Mouse (Mus musculus): ENCODE measurements at regions not wholly inside any gene's neighbourhood (a gene's known extent, or its start where the extent isn't known, plus 50 kb on each side); places are given as distances from the start of the nearest gene placed in this dataset.
A peak's percentile ranks its signal among the peaks of the same experiment; 100 is the strongest.

GRCm38 (mm10) chr9:43498596-43498995, 187.9 kb downstream of the Trim29 start:
- Histone ChIP-seq H3K36me3 (no peaks in the 10 kb centered on the region), H3K4me3 (no peak overlapping the region), H3K27me3 (ENCODE audit: insufficient read depth, poor library complexity, severe bottlenecking) (no peaks in the 10 kb centered on the region), H3K27ac (no peak overlapping the region), H3K4me1 (0 out of 2 replicates have a peak, but pooled peaks cover 3% of the 10 kb centered on the region), H3K9me3 (no peaks in the 10 kb centered on the region)
- WGBS = 78% methylated on average over 14 of the region's 14 CpGs
- no peak for DNase-seq (ENCODE audit: low spot score)

- Histone ChIP-seq H3K4me3 (no peak overlapping the region), H3K27me3 (ENCODE audit: insufficient read depth, poor library complexity, severe bottlenecking) (no peaks in the 10 kb centered on the region), H3K27ac (peak overlapping the region; percentile 70), H3K9me3 (no peaks in the 10 kb centered on the region), H3K4me1 (peaks cover 28% of the 10 kb centered on the region), H3K36me3 (no peaks in the 10 kb centered on the region)
- 37% methylated on average over 14 of the region's 14 CpGs for WGBS
- DNase-seq (ENCODE audit: low spot score) = no peak
Observed at GRCm38 (mm10) chr9:43504270-43504932, 193.8 kb downstream of the Trim29 start.

- no peak overlapping the region for H3K27ac ChIP-seq
- DNase-seq (ENCODE audit: low spot score) = no peak
Observed at GRCm38 (mm10) chr9:43505856-43506255, 195.2 kb downstream of the Trim29 start.

DNA sequence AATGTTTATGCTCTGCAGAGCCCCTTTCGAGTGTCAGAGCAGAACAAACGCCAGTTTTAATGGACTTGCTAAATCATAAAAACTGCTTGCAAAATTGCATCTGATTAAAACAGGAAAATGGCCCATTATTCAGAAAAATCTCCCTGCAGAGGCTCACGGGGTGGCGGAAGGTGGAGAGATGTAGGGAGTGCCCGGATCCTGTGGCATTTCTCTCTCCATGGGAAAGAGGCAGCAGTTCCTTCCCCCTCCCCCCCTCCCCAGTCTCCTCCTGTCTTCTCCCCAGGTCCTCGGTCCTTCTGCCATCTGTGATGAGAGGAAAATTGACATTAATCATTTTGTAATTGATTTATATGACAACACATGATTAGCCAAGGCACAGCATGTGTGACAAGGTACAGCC, 195.6 kb downstream of the Trim29 start:
- H3K27ac ChIP-seq = no peak overlapping the region
- no peaks in the 10 kb centered on the region for H3K9me3 ChIP-seq
- DNase-seq (ENCODE audit: low spot score) = no peak
- peaks cover 28% of the 10 kb centered on the region for H3K4me1 ChIP-seq
- H3K4me3 ChIP-seq = no peak overlapping the region
- H3K27me3 ChIP-seq (ENCODE audit: insufficient read depth, poor library complexity, severe bottlenecking) = no peaks in the 10 kb centered on the region
- no peaks in the 10 kb centered on the region for H3K36me3 ChIP-seq
- 53% methylated on average over 6 of the region's 6 CpGs for WGBS

More at GRCm38 (mm10) chr9:43505856-43506255, 195.2 kb downstream of the Trim29 start:
- WGBS = 31% methylated on average over 4 of the region's 4 CpGs
- H3K27me3 ChIP-seq (ENCODE audit: insufficient read depth, poor library complexity, severe bottlenecking) = no peaks in the 10 kb centered on the region
- H3K4me3 ChIP-seq = no peak overlapping the region
- peaks cover 28% of the 10 kb centered on the region for H3K4me1 ChIP-seq
- H3K9me3 ChIP-seq = no peaks in the 10 kb centered on the region
- no peaks in the 10 kb centered on the region for H3K36me3 ChIP-seq

DNA sequence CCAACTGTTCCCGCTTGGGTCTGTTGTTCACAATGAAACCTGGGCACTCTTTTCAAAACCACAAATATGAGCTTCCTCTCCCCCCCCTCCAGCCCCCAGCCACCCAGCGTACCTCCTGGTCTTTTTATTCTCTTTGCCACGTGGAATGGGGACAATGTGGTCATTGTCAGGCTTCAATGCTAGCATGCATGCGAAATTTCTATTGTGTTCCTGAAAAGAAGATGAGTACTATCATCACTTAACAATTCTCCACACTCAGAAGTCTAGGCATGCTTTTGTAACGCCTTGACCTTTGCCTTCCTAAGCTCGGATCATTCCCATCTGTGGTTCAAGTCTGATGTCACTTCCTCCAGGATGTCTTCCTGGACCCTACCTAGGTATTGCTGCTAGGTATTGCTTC, 202.2 kb downstream of the Trim29 start:
- 73% methylated on average over 6 of the region's 6 CpGs for WGBS
- DNase-seq (ENCODE audit: low spot score) = no peak

DNA sequence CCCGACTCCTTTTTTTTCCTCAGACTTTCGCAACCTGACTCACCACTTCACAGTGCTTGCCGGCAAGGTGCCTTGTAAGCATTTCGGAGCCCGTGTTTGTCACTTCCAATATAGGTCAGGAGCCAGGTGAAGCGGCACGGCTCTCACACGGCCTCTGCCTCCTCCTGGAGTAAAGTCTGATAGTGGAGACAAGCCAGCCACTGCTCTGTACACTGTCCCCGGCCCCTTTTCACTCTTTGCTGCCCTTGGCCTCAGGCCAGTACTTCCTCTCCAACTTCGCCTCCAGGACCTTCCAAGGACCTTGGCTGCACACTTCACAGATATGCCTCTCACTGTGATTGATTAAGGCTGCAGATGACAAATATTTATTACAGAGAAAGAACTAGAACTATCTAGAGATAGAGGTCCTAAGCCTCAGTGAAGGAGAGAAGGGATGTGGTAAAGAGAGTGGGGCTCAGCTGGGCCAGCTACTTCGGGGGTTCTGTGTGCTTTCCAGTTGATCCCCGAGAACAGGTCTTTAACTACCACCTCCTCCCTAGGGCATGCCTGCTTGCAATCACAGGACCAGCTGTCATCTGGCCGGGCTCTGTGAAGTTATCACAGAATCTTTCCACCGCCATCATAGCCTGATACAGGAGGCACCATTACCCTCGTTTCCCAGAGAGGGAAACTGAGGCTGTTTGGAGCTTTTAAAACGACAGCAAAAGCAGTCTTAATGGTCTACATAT, 204.2 kb downstream of the Trim29 start:
- H3K9me3 ChIP-seq = no peaks in the 10 kb centered on the region
- no peaks in the 10 kb centered on the region for H3K27me3 ChIP-seq (ENCODE audit: insufficient read depth, poor library complexity, severe bottlenecking)
- no peaks in the 10 kb centered on the region for H3K36me3 ChIP-seq
- 67% methylated on average over 16 of the region's 16 CpGs for WGBS
- no peak overlapping the region for H3K27ac ChIP-seq
- no peak overlapping the region for H3K4me3 ChIP-seq
- DNase-seq (ENCODE audit: low spot score) = no peak
- peaks cover 6% of the 10 kb centered on the region; the same call in 1 of the 2 replicates for H3K4me1 ChIP-seq

More for the DNA sequence above, 202.2 kb downstream of the Trim29 start:
- Histone ChIP-seq H3K4me3 (no peak overlapping the region), H3K9me3 (no peaks in the 10 kb centered on the region), H3K4me1 (peaks cover 6% of the 10 kb centered on the region; the same call in 1 of the 2 replicates), H3K27ac (no peak overlapping the region), H3K27me3 (ENCODE audit: insufficient read depth, poor library complexity, severe bottlenecking) (no peaks in the 10 kb centered on the region), H3K36me3 (no peaks in the 10 kb centered on the region)

- H3K27me3 ChIP-seq (ENCODE audit: insufficient read depth, poor library complexity, severe bottlenecking) = no peaks in the 10 kb centered on the region; the same call in 1 of the 2 replicates
- 83% methylated on average over 3 of the region's 3 CpGs for WGBS
- no peak for DNase-seq (ENCODE audit: low spot score)
- no peaks in the 10 kb centered on the region for H3K9me3 ChIP-seq
- H3K4me1 ChIP-seq = no peaks in the 10 kb centered on the region
- no peak overlapping the region for H3K27ac ChIP-seq
- H3K4me3 ChIP-seq = no peak overlapping the region
- H3K36me3 ChIP-seq = no peaks in the 10 kb centered on the region
Observed at GRCm38 (mm10) chr9:43520931-43521330, 210.3 kb downstream of the Trim29 start.

DNA sequence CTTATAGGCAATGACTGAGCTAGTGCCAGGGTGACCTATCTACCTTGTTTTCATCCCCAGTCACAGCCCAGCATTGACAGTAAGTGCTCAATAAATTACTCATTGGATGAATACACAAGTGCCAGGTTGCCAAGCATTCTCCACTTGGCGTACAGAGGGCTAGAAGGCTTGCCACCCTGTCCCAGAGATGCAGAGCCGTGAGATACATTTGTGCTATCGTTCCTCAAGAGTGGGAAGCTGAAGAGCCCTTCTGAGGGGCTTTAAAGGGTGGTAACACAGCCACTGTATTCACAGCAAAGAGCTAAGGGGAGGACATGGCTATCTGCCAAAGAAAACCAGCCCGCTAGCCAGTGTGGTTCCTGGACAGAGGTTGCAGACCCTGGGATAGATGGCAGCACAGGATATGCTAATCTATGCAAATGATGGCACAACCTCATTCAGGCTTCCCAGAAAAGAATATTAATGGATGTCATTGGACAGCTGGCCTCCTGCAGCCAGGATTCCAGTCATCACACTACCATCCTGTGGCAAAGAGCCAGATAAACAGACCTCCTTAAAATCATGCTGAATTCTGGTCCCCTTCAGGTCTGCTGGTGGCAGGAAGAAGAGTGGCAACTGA, 214.4 kb downstream of the Trim29 start:
- H3K36me3 ChIP-seq = no peaks in the 10 kb centered on the region
- H3K27ac ChIP-seq = no peak overlapping the region
- DNase-seq (ENCODE audit: low spot score) = no peak
- no peaks in the 10 kb centered on the region for H3K9me3 ChIP-seq
- H3K4me3 ChIP-seq = no peak overlapping the region
- no peaks in the 10 kb centered on the region for H3K4me1 ChIP-seq
- H3K27me3 ChIP-seq (ENCODE audit: insufficient read depth, poor library complexity, severe bottlenecking) = no peaks in the 10 kb centered on the region; the same call in 1 of the 2 replicates
- 52% methylated on average over 4 of the region's 4 CpGs for WGBS

- Histone ChIP-seq H3K9me3 (no peaks in the 10 kb centered on the region), H3K27me3 (ENCODE audit: insufficient read depth, poor library complexity, severe bottlenecking) (peaks cover 16% of the 10 kb centered on the region), H3K36me3 (no peaks in the 10 kb centered on the region), H3K27ac (no peak overlapping the region), H3K4me3 (no peak overlapping the region), H3K4me1 (no peaks in the 10 kb centered on the region)
- WGBS = 74% methylated on average over 2 of the region's 2 CpGs
- no peak for DNase-seq (ENCODE audit: low spot score)
Observed at GRCm38 (mm10) chr9:43532187-43532586, 211.6 kb upstream of the Nectin1 start.

DNA sequence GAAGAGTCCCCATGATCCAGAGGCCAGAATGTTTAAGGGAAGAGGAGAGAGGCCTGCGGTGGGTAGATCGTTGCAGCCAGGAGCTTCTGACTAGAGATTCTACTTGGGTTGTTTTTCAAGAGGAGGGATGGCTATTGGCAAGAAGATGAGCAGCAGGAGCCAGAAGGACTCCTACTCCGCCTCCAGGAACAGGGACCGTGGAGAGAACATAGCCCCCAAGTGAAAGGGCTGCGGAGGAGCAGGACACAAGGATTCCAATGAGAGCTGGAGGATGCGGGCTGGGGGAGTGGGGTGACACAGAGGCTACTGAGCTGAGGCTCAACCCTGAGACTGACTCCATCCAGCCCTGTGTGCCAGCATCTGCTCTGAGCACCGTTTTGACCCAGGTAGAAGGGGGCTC, 207.8 kb upstream of the Nectin1 start:
- Histone ChIP-seq H3K9me3 (no peaks in the 10 kb centered on the region), H3K4me3 (no peak overlapping the region), H3K27me3 (ENCODE audit: insufficient read depth, poor library complexity, severe bottlenecking) (peaks cover 12% of the 10 kb centered on the region), H3K4me1 (no peaks in the 10 kb centered on the region), H3K27ac (no peak overlapping the region), H3K36me3 (no peaks in the 10 kb centered on the region)
- WGBS = 79% methylated on average over 7 of the region's 7 CpGs
- no peak for DNase-seq (ENCODE audit: low spot score)

DNA sequence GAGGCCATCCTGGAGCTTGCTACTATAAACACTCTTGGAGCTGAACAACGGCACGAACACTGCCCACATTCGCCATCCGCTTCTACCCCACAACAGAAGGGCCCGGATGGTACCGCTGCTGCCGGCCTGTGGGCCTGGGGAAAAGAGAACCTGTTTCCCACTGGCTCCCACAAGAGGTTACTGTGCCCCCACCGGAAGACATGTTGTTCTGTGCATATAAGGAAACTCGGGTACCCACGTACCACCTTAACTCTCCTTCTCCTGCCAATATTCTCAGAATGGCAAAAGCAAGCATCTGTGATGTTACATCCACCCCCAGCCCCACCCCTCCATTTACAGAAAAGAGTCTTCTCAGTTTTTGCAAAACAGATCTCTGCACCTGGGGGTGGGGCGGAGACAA, 206.7 kb upstream of the Nectin1 start:
- Histone ChIP-seq H3K9me3 (no peaks in the 10 kb centered on the region), H3K4me1 (no peaks in the 10 kb centered on the region), H3K36me3 (no peaks in the 10 kb centered on the region), H3K27me3 (ENCODE audit: insufficient read depth, poor library complexity, severe bottlenecking) (peaks cover 5% of the 10 kb centered on the region; the same call in 1 of the 2 replicates), H3K27ac (no peak overlapping the region), H3K4me3 (no peak overlapping the region)
- WGBS = 89% methylated on average over 11 of the region's 11 CpGs
- DNase-seq (ENCODE audit: low spot score) = no peak

- Histone ChIP-seq H3K27me3 (ENCODE audit: insufficient read depth, poor library complexity, severe bottlenecking) (0 out of 2 replicates have a peak, but pooled peaks cover 3% of the 10 kb centered on the region), H3K27ac (no peak overlapping the region), H3K36me3 (no peaks in the 10 kb centered on the region), H3K9me3 (no peaks in the 10 kb centered on the region), H3K4me3 (no peak overlapping the region), H3K4me1 (peaks cover 9% of the 10 kb centered on the region)
- DNase-seq (ENCODE audit: low spot score) = no peak
- WGBS = 80% methylated on average over 3 of the region's 3 CpGs
Observed at GRCm38 (mm10) chr9:43540131-43540530, 203.7 kb upstream of the Nectin1 start.

GRCm38 (mm10) chr9:43541234-43541633, 202.6 kb upstream of the Nectin1 start:
- no peak overlapping the region for H3K27ac ChIP-seq
- H3K27me3 ChIP-seq (ENCODE audit: insufficient read depth, poor library complexity, severe bottlenecking) = no peaks in the 10 kb centered on the region
- H3K4me1 ChIP-seq = peaks cover 15% of the 10 kb centered on the region
- no peak overlapping the region for H3K4me3 ChIP-seq
- no peak for DNase-seq (ENCODE audit: low spot score)
- no peaks in the 10 kb centered on the region for H3K9me3 ChIP-seq
- 80% methylated on average over 8 of the region's 8 CpGs for WGBS
- H3K36me3 ChIP-seq = no peaks in the 10 kb centered on the region

Data from heart, embryonic 10.5 days (tissue).